Mouse (Mus musculus) G1E (cell line): ENCODE measurements around the gene Vps13d.

Experiments used
- CTCF ChIP-seq: IDR thresholded peaks from 2 replicates; pipeline ENCODE4 v1.5.1; 2012; ENCODE audit warnings: low read depth, low read length, inconsistent platforms, mixed read lengths
- GATA1 ChIP-seq: IDR thresholded peaks from 2 replicates; pipeline ENCODE4 v1.6.1; 2012; ENCODE audit warnings: borderline replicate concordance, low read length, inconsistent platforms, mixed read lengths

DNA sequence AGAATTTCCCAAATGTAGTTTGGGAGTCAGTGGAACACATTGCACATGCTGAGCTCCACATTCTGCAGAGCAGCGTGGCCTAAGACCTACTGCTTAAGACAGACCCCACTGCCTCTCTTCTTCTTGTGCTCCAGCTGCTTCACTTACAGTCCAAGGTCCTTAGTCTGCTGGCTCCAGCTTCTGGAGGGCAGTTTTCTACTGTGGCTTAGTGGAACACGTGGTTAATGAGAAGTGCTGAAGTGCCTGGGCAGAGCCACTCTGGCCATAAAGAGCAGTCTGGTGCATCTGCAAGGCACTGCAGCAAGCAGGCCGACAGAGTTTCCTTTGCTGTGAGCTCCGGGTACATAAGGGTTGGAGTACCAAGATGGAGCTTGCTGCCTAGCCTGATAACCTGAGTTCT is 163.3 kb downstream of the Vps13d start:
- no peak for TF ChIP-seq CTCF
- TF ChIP-seq GATA1 = no peak
